Mouse (Mus musculus) ES-Bruce4 (cell line): ENCODE results near the gene Iqschfp.

ENCODE experiments used
- CTCF ChIP-seq: IDR thresholded peaks from one replicate; pipeline ENCODE4 v1.8.1; 2011; ENCODE audit warnings: low read depth, low read length
- POLR2A ChIP-seq: IDR thresholded peaks from one replicate; pipeline ENCODE4 v1.8.1; 2011; ENCODE audit warnings: low read length; ENCODE audit not compliant: insufficient read depth

DNA sequence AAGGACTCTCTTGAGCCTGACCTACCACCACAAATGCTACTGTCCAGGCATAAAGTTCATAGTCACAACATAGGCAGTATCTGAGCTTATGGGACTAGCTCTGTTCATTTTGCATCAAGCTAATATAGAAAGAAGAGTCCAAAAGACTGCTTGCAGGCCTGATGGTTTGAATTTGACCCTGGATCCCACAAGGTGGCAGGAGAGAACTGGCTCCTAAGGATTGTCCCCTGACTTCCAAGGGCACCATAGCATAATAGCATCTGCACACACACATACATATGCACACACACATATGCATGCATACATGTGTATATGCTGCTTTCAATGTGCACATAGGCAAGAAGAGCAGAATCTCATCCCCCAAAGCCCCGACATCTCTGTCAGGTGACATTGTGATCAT, 577.6 kb downstream of the Iqschfp start:
- TF ChIP-seq CTCF (peak; percentile 17), POLR2A (no peak)
